Mouse (Mus musculus) thymus, adult 2 months (tissue): Measurements from ENCODE around the gene D930048N14Rik.

Source experiments
- CTCF ChIP-seq: fragments of 200-500 bp; IDR thresholded peaks from 2 replicates; pipeline ENCODE4 v1.5.1; 2012; ENCODE audit warnings: mild to moderate bottlenecking, control low read depth, low read length, moderate library complexity, borderline replicate concordance; ENCODE audit not compliant: control insufficient read depth, poor library complexity, insufficient read depth; ENCODE audit errors: extremely low read depth
- POLR2A ChIP-seq: fragments of 200-500 bp; IDR thresholded peaks from 2 replicates; pipeline ENCODE4 v1.6.1; 2012; ENCODE audit warnings: mild to moderate bottlenecking, low read length, control low read depth, moderate library complexity; ENCODE audit not compliant: control insufficient read depth, poor library complexity, insufficient read depth; ENCODE audit errors: extremely low read depth

GRCm38 (mm10) chr11:51606447-51607095 is 44.2 kb upstream of the D930048N14Rik start, which contains the start of gene Hnrnpab:
- TF ChIP-seq CTCF (no peak), POLR2A (peak; percentile 100)
